Mouse (Mus musculus): ENCODE measurements around the gene Igsf21. TPM values are rescaled to one million over a fixed set of nuclear protein-coding genes. Genes with fewer than 3 reads are reported as not detected.

Gene Igsf21
- polyA plus RNA-seq, 1 experiment from 2014 or later: 16.5 TPM

DNA sequence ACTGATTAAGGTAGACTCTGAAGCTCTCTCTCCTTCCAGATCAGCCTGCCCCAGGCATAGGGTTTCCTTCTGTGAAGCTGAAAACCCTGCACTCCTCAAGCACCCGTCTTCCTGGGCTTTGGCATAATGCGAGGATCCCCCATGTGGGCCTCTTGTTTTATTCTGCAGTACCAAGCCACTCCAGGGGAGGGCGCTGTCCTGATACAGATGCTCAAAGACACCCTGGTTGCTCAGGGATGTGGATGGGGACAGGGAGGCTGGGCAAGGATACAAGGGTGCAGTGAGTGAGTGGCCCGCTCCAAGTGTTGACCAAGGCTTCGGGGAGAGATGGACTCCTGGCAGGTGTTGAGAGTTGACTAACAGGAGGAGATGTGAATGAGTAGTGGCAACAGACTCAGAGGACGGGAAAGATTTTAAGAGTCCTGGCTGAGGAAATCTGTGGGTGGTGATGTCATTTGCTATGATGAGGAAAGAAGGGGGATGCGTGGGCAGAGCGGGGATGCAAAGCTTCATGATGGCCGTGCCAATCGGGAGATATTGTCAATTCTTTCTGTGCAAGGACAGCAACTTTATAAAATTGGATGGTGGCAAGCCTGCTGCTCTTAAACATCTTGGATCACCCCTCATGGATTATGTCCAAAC, 102.6 kb downstream of the Igsf21 start:
- Histone ChIP-seq H3K9me3 (ENCODE audit: control insufficient read depth, low read length) (no peaks in the 10 kb centered on the region; the same call in 1 of the 2 replicates), H3K4me3 (ENCODE audit: low read depth, low read length) (no peak overlapping the region), H3K36me3 (ENCODE audit: control insufficient read depth, insufficient read depth, low read length) (no peaks in the 10 kb centered on the region), H3K27me3 (ENCODE audit: control insufficient read depth, insufficient read depth, low read length) (no peaks in the 10 kb centered on the region; the same call in 1 of the 2 replicates), H3K4me1 (ENCODE audit: control insufficient read depth, insufficient read depth, low read length) (no peaks in the 10 kb centered on the region), H3K9ac (ENCODE audit: low read length) (no peak overlapping the region), H3K4me2 (no peak overlapping the region), H3K27ac (ENCODE audit: low read depth, low read length) (no peak overlapping the region)
- DNase-seq (ENCODE audit: low spot score, missing footprints) (no peak), ATAC-seq (ENCODE audit: low FRiP score) (no peak)
- WGBS: 87% methylated on average over 10 of the region's 10 CpGs

DNA sequence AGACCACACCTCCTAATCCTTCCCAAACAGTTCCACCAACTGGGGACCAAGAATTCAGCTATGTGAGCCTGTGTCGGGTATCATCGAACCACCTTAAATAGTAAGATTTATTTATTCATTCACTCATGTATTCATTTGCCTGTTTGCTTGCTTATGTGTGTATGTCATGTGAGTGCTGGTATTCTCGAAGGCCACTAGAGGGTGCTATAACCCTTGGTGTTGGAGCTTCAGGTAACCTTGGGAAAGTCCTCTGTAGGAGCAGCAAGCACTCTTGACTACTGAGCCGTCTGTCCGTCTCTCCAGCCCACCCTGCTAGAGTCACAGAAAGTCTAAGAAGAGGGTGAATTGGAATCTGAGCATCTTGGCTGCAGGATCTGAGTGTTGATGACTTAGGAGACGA, 103.4 kb downstream of the Igsf21 start:
- Histone ChIP-seq H3K4me1 (ENCODE audit: control insufficient read depth, insufficient read depth, low read length) (no peaks in the 10 kb centered on the region), H3K36me3 (ENCODE audit: control insufficient read depth, insufficient read depth, low read length) (no peaks in the 10 kb centered on the region), H3K4me3 (ENCODE audit: low read depth, low read length) (no peak overlapping the region), H3K27ac (ENCODE audit: low read depth, low read length) (no peak overlapping the region), H3K9ac (ENCODE audit: low read length) (no peak overlapping the region), H3K9me3 (ENCODE audit: control insufficient read depth, low read length) (no peaks in the 10 kb centered on the region; the same call in 1 of the 2 replicates), H3K4me2 (no peak overlapping the region), H3K27me3 (ENCODE audit: control insufficient read depth, insufficient read depth, low read length) (no peaks in the 10 kb centered on the region; the same call in 1 of the 2 replicates)
- DNase-seq (ENCODE audit: low spot score, missing footprints) (no peak), ATAC-seq (ENCODE audit: low FRiP score) (no peak)
- WGBS: 91% methylated on average over 6 of the region's 6 CpGs

DNA sequence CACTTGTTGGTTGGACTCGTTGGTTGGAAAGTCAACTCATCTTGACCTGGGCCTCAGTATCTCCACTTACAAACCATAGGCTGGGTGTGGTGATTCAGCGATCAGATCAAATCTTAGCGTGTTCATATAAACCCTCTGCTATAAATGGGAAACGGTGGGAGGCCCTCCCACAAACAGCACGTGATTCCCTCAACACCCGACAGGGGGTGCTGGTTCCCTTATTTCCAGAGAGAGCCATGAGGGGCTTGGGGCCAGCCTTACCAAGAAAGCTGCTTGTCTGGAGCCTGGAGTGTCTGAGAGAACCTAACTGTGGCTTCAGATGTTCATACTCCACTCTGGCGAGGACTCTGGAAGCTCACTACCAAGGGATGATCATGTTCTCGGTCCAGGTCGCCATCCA, 106.1 kb downstream of the Igsf21 start:
- H3K27me3 ChIP-seq (ENCODE audit: control insufficient read depth, insufficient read depth, low read length): no peaks in the 10 kb centered on the region
- H3K9ac ChIP-seq (ENCODE audit: low read length): no peak overlapping the region
- no peak for ATAC-seq (ENCODE audit: low FRiP score)
- no peaks in the 10 kb centered on the region; the same call in 1 of the 2 replicates for H3K9me3 ChIP-seq (ENCODE audit: control insufficient read depth, low read length)
- H3K27ac ChIP-seq (ENCODE audit: low read depth, low read length): no peak overlapping the region
- no peak overlapping the region for H3K4me3 ChIP-seq (ENCODE audit: low read depth, low read length)
- 75% methylated on average over 9 of the region's 9 CpGs for WGBS
- H3K4me2 ChIP-seq: no peak overlapping the region
- H3K4me1 ChIP-seq (ENCODE audit: control insufficient read depth, insufficient read depth, low read length): no peaks in the 10 kb centered on the region
- no peak for DNase-seq (ENCODE audit: low spot score, missing footprints)
- no peaks in the 10 kb centered on the region for H3K36me3 ChIP-seq (ENCODE audit: control insufficient read depth, insufficient read depth, low read length)

DNA sequence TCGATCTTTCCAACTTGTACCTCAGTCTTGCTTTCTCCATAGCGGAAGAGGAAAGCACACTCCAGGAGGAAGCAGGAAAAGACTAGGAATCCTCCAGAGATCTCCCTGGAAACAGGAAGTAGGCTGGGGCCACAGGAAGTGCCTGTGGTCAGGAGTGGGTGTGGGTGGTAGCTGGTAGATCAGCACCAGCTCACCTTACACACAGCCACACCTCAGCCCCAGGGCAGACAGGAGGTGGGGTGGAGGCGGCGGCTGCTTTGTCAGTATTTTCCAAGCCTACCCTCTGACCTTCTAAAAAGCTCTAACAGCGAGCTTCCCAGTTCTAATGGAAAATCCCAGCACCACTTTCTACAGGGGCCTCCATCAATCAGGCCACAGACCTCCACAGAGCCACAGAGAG, 107.7 kb downstream of the Igsf21 start:
- Histone ChIP-seq H3K27me3 (ENCODE audit: control insufficient read depth, insufficient read depth, low read length) (no peaks in the 10 kb centered on the region), H3K27ac (ENCODE audit: low read depth, low read length) (no peak overlapping the region), H3K4me1 (ENCODE audit: control insufficient read depth, insufficient read depth, low read length) (no peaks in the 10 kb centered on the region), H3K9me3 (ENCODE audit: control insufficient read depth, low read length) (no peaks in the 10 kb centered on the region; the same call in 1 of the 2 replicates), H3K4me2 (no peak overlapping the region), H3K9ac (ENCODE audit: low read length) (no peak overlapping the region), H3K36me3 (ENCODE audit: control insufficient read depth, insufficient read depth, low read length) (no peaks in the 10 kb centered on the region), H3K4me3 (ENCODE audit: low read depth, low read length) (no peak overlapping the region)
- no peak for DNase-seq (ENCODE audit: low spot score, missing footprints)
- 70% methylated on average over 5 of the region's 5 CpGs for WGBS
- ATAC-seq (ENCODE audit: low FRiP score): no peak

DNA sequence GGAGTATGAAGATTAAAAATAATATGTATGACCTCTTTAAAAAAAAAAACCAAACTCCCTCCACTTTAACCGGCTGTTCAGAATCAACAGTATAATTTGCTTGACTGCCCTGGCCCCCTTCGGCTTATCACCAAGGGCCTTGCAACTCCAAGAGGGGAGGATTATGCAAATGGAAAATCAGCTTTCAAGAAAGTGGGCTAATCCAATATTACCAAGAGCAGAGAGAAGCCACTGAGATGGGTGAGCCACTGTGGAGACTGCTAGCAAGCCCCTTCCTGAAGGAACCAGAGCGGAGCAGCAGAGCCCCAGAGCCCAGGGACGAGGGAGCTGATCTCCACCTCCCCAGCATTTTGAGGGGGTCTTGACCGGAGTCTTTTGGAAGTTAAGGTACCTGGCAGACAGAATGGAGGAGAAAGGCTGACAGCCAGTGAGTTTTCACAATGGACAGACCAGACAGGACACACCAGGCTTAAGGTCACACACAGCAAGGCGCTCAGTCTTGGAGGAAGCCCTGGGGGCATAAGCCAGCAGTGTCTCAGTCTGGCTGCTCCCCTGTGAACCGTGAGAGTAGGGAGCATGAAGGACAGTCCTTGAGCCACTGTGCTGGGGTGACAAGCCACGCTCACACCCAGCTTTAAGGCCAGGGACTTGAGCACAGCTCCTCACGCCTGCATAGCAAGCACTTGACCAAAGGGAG, 114.8 kb downstream of the Igsf21 start:
- Histone ChIP-seq H3K27me3 (ENCODE audit: control insufficient read depth, insufficient read depth, low read length) (no peaks in the 10 kb centered on the region), H3K27ac (ENCODE audit: low read depth, low read length) (peak overlapping the region; percentile 52; the same call in 1 of the 2 replicates), H3K4me2 (peak overlapping the region; percentile 11), H3K4me1 (ENCODE audit: control insufficient read depth, insufficient read depth, low read length) (peaks cover 23% of the 10 kb centered on the region), H3K9me3 (ENCODE audit: control insufficient read depth, low read length) (no peaks in the 10 kb centered on the region), H3K9ac (ENCODE audit: low read length) (peak overlapping the region; percentile 31; the same call in 1 of the 2 replicates), H3K4me3 (ENCODE audit: low read depth, low read length) (no peak overlapping the region), H3K36me3 (ENCODE audit: control insufficient read depth, insufficient read depth, low read length) (no peaks in the 10 kb centered on the region)
- DNase-seq (ENCODE audit: low spot score, missing footprints) (peak; percentile 91), ATAC-seq (ENCODE audit: low FRiP score) (peak; percentile 70)
- WGBS: 10% methylated on average over 9 of the region's 9 CpGs

DNA sequence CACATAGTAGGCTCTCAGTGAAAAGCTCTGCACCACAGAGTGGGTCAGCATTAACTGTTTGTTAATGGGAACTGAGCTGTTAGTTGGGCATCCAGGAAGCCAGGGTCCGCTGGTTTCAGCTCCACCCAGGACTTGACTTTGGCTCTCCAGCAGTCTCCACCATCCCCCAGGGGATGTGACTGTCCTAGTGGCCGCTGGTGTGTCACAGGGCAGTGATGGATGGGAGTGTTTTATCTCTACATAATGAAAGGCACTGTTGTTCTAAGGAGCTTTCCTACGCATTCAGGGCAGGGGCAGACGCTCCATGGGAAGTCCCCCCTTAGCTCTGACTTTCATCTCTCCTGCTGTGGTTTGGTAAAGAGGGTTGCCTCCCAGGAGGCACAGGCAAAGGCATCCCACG, 115.4 kb downstream of the Igsf21 start:
- H3K27ac ChIP-seq (ENCODE audit: low read depth, low read length): no peak overlapping the region; the same call in 1 of the 2 replicates
- H3K4me1 ChIP-seq (ENCODE audit: control insufficient read depth, insufficient read depth, low read length): peaks cover 23% of the 10 kb centered on the region
- H3K27me3 ChIP-seq (ENCODE audit: control insufficient read depth, insufficient read depth, low read length): no peaks in the 10 kb centered on the region
- no peaks in the 10 kb centered on the region for H3K36me3 ChIP-seq (ENCODE audit: control insufficient read depth, insufficient read depth, low read length)
- H3K9ac ChIP-seq (ENCODE audit: low read length): peak overlapping the region; percentile 5; the same call in 1 of the 2 replicates
- no peak overlapping the region for H3K4me3 ChIP-seq (ENCODE audit: low read depth, low read length)
- H3K4me2 ChIP-seq: peak overlapping the region; percentile 1; the same call in 1 of the 2 replicates
- 2% methylated on average over 5 of the region's 5 CpGs for WGBS
- no peaks in the 10 kb centered on the region for H3K9me3 ChIP-seq (ENCODE audit: control insufficient read depth, low read length)
- DNase-seq (ENCODE audit: low spot score, missing footprints): no peak
- ATAC-seq (ENCODE audit: low FRiP score): peak; percentile 47

DNA sequence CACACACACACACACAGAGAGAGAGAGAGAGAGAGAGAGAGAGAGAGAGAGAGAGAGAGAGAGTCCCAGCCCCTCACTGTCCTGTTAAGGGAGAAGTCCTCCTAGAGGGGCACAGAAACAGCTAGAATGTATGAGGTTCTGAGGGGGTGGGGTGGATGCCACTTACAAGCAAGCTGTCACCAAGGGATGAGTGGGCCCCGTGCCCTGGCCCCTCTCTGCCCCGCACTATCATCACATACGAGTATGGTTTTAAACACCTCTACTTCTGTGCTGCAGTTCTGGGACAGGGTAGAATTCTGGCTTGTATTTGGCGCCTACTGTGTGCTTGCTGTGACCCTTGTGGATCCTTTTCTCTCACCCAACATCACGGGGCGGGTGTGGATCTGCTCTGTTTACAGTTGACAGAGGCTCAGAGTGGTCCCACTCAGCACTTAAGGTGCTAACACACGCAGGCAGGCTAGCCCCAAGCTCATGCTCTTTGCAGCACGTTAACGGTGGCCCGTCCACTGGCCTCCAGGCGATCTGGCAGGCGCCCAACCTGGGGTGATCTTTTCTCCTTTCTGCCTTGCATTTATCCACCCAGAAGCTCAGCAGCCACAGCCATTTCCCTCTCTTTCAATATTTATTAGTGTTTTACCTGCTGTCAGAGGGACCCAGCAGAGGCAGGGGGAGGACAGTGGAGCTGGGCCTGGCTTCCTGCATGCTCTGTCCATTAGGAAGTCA, 116.9 kb downstream of the Igsf21 start:
- H3K9ac ChIP-seq (ENCODE audit: low read length): no peak overlapping the region
- ATAC-seq (ENCODE audit: low FRiP score): no peak

DNA sequence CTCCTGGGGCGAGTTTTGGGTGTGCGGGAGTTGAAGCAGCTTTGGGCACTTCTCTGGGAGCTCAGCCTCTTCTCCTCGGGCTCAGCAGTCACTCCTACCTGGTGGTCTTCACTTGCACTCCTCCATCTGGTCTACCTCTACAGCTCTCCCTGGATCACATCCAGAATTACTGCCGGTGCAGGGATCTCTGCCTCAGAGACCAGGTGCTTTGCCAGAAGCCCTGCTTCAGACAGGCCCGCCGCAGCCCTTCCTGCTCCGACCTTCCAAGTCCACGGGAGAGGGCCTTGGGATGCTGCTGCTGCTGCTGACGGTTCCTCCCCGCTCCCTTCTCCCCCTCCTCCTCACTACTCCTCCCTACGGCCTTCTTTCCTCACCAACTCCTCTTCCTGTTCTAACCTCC, 118.5 kb downstream of the Igsf21 start:
- no peak for ATAC-seq (ENCODE audit: low FRiP score)
- Histone ChIP-seq H3K27ac (ENCODE audit: low read depth, low read length) (no peak overlapping the region), H3K4me3 (ENCODE audit: low read depth, low read length) (no peak overlapping the region), H3K36me3 (ENCODE audit: control insufficient read depth, insufficient read depth, low read length) (no peaks in the 10 kb centered on the region), H3K4me1 (ENCODE audit: control insufficient read depth, insufficient read depth, low read length) (peaks cover 23% of the 10 kb centered on the region), H3K27me3 (ENCODE audit: control insufficient read depth, insufficient read depth, low read length) (no peaks in the 10 kb centered on the region), H3K9ac (ENCODE audit: low read length) (no peak overlapping the region), H3K4me2 (no peak overlapping the region), H3K9me3 (ENCODE audit: control insufficient read depth, low read length) (no peaks in the 10 kb centered on the region)
- WGBS: 87% methylated on average over 11 of the region's 11 CpGs
- no peak for DNase-seq (ENCODE audit: low spot score, missing footprints)

More for the DNA sequence above, 116.9 kb downstream of the Igsf21 start:
- Histone ChIP-seq H3K27ac (ENCODE audit: low read depth, low read length) (no peak overlapping the region), H3K4me3 (ENCODE audit: low read depth, low read length) (no peak overlapping the region), H3K9me3 (ENCODE audit: control insufficient read depth, low read length) (no peaks in the 10 kb centered on the region), H3K27me3 (ENCODE audit: control insufficient read depth, insufficient read depth, low read length) (no peaks in the 10 kb centered on the region), H3K36me3 (ENCODE audit: control insufficient read depth, insufficient read depth, low read length) (no peaks in the 10 kb centered on the region), H3K4me2 (no peak overlapping the region), H3K4me1 (ENCODE audit: control insufficient read depth, insufficient read depth, low read length) (peaks cover 23% of the 10 kb centered on the region)
- no peak for DNase-seq (ENCODE audit: low spot score, missing footprints)
- WGBS: 80% methylated on average over 12 of the region's 12 CpGs

DNA sequence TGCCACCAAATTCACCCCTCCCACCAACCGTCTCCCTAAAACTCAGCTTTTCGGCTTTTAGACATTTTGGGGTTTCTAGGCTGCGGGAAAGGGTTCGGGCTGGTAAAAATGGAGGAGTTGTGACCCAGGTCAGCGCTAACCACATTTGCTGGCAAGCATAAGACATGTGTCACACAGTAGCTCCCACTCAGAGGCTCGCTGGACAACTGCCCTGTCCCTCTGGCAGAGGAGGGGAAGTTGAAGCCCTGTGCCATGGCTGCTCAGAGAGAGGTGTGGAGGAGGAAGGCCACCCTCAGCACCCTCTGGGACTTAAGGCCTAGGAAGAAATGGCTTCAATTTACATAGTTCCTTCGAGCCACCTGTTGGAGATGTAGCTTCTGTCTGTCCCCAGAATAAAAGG, 120.8 kb downstream of the Igsf21 start:
- DNase-seq (ENCODE audit: low spot score, missing footprints): no peak
- Histone ChIP-seq H3K27ac (ENCODE audit: low read depth, low read length) (no peak overlapping the region), H3K4me2 (no peak overlapping the region), H3K9ac (ENCODE audit: low read length) (no peak overlapping the region), H3K36me3 (ENCODE audit: control insufficient read depth, insufficient read depth, low read length) (no peaks in the 10 kb centered on the region), H3K9me3 (ENCODE audit: control insufficient read depth, low read length) (no peaks in the 10 kb centered on the region), H3K4me1 (ENCODE audit: control insufficient read depth, insufficient read depth, low read length) (peaks cover 7% of the 10 kb centered on the region), H3K27me3 (ENCODE audit: control insufficient read depth, insufficient read depth, low read length) (no peaks in the 10 kb centered on the region), H3K4me3 (ENCODE audit: low read depth, low read length) (no peak overlapping the region)
- 93% methylated on average over 7 of the region's 7 CpGs for WGBS
- no peak for ATAC-seq (ENCODE audit: low FRiP score)

All from midbrain, embryonic 11.5 days (tissue).